ENCODE assay signal across 23 mouse cellular contexts in the genomic region with DNA sequence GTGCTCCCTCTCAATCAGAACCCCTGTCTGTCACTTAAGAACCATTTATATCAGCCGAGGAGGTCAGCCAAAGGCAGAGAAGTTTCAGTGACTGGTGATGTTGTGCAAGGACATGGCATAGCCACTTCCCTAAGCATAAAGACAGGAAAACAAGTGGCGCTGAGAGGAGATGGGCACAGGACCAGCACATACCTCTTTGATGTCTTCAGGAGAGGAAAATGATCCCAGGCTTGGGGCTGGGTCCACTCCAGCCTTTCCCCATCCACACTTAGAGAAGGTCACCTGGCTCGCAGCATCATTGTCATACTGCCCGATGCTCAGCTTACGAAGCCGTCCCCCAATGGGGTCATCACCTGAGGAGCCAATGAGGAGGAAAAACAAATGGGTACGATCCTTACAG.
DNase-seq lines count a peak whose midpoint lies in the region; ATAC-seq and TF ChIP-seq lines count a peak whose summit lies in the region.
"Had no signal": no experiment of that assay in that cellular context is flagged by ENCODE, and none has a peak within 500 bp of the region (broad histone marks: within the 10 kb centered on the region; RNA-seq: fewer than 3 reads in every experiment).

No protein-coding gene starts in this region.

- H3K9me3 ChIP-seq in heart, embryonic 13.5 days, result no peaks in the 10 kb centered on the region
- no peaks in the 10 kb centered on the region for H3K9me3 ChIP-seq in hindbrain, embryonic 16.5 days (ENCODE audit: control insufficient read depth, low read length)
- H3K9me3 ChIP-seq: embryonic facial prominence, embryonic 13.5 days; embryonic facial prominence, embryonic 15.5 days; forebrain, embryonic 10.5 days; forebrain, embryonic 12.5 days had no signal

- intact Hi-C loops in gastrocnemius, adult 2 months (cut with DNase I), result no loop called here
- intact Hi-C loops in gastrocnemius, postnatal 36 days (cut with DNase I), result no loop called here

- H3K4me3 ChIP-seq in gastrocnemius, adult 2 months, result no peak overlapping the region
- H3K4me3 ChIP-seq in heart, embryonic 13.5 days, result no peak overlapping the region
- H3K4me3 ChIP-seq in hindbrain, embryonic 16.5 days (ENCODE audit: low read length), result no peak overlapping the region
- H3K4me3 ChIP-seq: embryonic facial prominence, embryonic 13.5 days; embryonic facial prominence, embryonic 15.5 days; erythroblast, embryonic 14.5 days; forebrain, embryonic 10.5 days; forebrain, embryonic 12.5 days had no signal

- H3K4me1 ChIP-seq in heart, embryonic 13.5 days, result peaks cover 27% of the 10 kb centered on the region
- H3K4me1 ChIP-seq in hindbrain, embryonic 16.5 days (ENCODE audit: control insufficient read depth, insufficient read depth, low read depth, low read length), result peaks cover 11% of the 10 kb centered on the region; the same call in 1 of the 2 replicates
- H3K4me1 ChIP-seq: forebrain, embryonic 10.5 days; forebrain, embryonic 12.5 days had no signal

- H3K9ac ChIP-seq in heart, embryonic 13.5 days, result no peak overlapping the region
- H3K9ac ChIP-seq in hindbrain, embryonic 16.5 days (ENCODE audit: low read depth, low read length), result no peak overlapping the region
- H3K9ac ChIP-seq: embryonic facial prominence, embryonic 13.5 days; embryonic facial prominence, embryonic 15.5 days; forebrain, embryonic 12.5 days had no signal

- peak overlapping the region; percentile 46; the same call in 1 of the 2 replicates for H3K27ac ChIP-seq in gastrocnemius, adult 2 months
- H3K27ac ChIP-seq in heart, embryonic 13.5 days (replicated peaks), result no peak overlapping the region
- no peak overlapping the region for H3K27ac ChIP-seq in hindbrain, embryonic 16.5 days (ENCODE audit: low read depth, low read length)
- H3K27ac ChIP-seq: embryonic facial prominence, embryonic 13.5 days; embryonic facial prominence, embryonic 15.5 days; forebrain, embryonic 10.5 days; forebrain, embryonic 12.5 days had no signal

- H3K4me2 ChIP-seq in heart, embryonic 13.5 days, result no peak overlapping the region
- H3K4me2 ChIP-seq in hindbrain, embryonic 16.5 days (ENCODE audit: low read length), result no peak overlapping the region
- H3K4me2 ChIP-seq: embryonic facial prominence, embryonic 13.5 days; embryonic facial prominence, embryonic 15.5 days; forebrain, embryonic 12.5 days had no signal

- no peak for TF ChIP-seq CTCF in gastrocnemius, adult 2 months (IDR thresholded peaks at IDR 0.05)

- H3K36me3 ChIP-seq in heart, embryonic 13.5 days, result peaks cover 30% of the 10 kb centered on the region
- H3K36me3 ChIP-seq in hindbrain, embryonic 16.5 days (ENCODE audit: control insufficient read depth, insufficient read depth, low read length), result no peaks in the 10 kb centered on the region
- H3K36me3 ChIP-seq: forebrain, embryonic 12.5 days had no signal

- ATAC-seq in heart, embryonic 13.5 days (ENCODE audit: extremely low read depth, insufficient number of reproducible peaks, low FRiP score, low TSS enrichment), result 0 out of 2 replicates have a peak, but pooled peaks have one; percentile 5
- ATAC-seq in hindbrain, embryonic 16.5 days, result no peak
- ATAC-seq: forebrain, embryonic 14.5 days had no signal

- WGBS in heart, embryonic 13.5 days, result 79% methylated on average over 7 of the region's 7 CpGs
- WGBS in hindbrain, embryonic 16.5 days, result 97% methylated on average over 7 of the region's 7 CpGs

- H3K27me3 ChIP-seq in heart, embryonic 13.5 days (replicated peaks), result no peaks in the 10 kb centered on the region
- H3K27me3 ChIP-seq in hindbrain, embryonic 16.5 days (replicated peaks; ENCODE audit: control insufficient read depth, insufficient read depth, low read length), result no peaks in the 10 kb centered on the region
- H3K27me3 ChIP-seq: embryonic facial prominence, embryonic 13.5 days; embryonic facial prominence, embryonic 15.5 days; forebrain, embryonic 12.5 days had no signal

- DNase-seq in gastrocnemius, adult 2 months, result peak; percentile 67
- no peak for DNase-seq in gastrocnemius, postnatal 4 days (ENCODE audit: low spot score in 2 of 2)
- DNase-seq in heart, adult 18-20 months, result no peak
- DNase-seq in gastrocnemius, postnatal 36 days, result peak; percentile 12 to 41
- DNase-seq in skeletal muscle tissue, adult 2 months (ENCODE audit: low read depth, low spot score), result peak; percentile 52
- DNase-seq: adrenal gland, adult 2 months; adrenal gland, postnatal 10 days; adrenal gland, postnatal 25 days; cerebellum, adult 11 months; cerebellum, adult 18-20 months; cerebellum, adult 8-10 months; cerebellum, adult 9-11 months; cerebellum, postnatal 14 days; cerebellum, postnatal 36 days; embryo, embryonic 11 days had no signal

Comparison
In these comparisons a context has a peak if more than half of its experiments do, and no peak if none do; other contexts are left out.
1. DNase-seq: peak in gastrocnemius, adult 2 months (single experiment), gastrocnemius, postnatal 36 days (2 of 2) and skeletal muscle tissue, adult 2 months (single experiment); none in gastrocnemius, postnatal 4 days (0 of 2) and heart, adult 18-20 months (0 of 2).